Mouse (Mus musculus): ENCODE results near the gene Aim2. TPM values are rescaled to one million over a fixed set of nuclear protein-coding genes. Genes with fewer than 3 reads are reported as not detected.

The Aim2 gene
- polyA plus RNA-seq, 1 experiment: 3.2 TPM

DNA sequence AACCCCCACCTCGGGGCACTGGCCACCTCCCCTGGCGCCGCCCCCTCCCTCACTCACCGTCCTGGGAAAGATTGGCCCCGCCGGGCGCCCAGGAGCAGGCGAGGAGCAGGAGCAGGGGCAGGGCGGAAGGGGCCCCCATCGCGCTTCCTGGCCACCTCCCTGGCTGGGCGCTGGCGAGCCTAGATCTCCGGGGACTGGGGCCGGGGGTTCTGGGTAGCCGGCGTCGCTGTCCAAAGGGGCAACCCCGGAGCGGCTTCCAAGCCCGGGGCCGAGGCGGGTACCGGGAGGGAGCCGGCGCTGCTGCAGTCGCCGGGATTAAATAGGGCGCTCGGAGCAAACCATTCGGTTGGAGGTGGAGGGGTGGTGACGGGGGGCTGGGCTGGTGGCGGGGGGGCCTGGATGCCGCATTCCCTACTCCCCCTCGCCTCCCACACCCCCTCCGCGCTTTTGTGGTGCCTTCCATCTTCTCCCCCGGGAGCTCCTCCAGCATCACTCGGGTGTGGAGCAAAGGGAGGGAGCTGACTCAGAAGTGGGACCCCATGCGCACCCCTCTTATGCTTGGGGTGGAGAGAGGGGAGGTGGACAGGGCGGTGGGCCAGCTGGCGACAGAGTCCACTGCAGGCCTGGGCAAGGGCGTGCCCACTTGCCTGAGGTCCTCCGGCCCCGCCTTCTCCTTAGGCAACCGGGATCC, 16.8 kb downstream of the Aim2 start, which contains the start of gene Cadm3:
TSS of gene Cadm3 (minus strand) at position 340 of the 691 bp plus-strand sequence.
- DNase-seq (ENCODE audit: low read depth): peak; percentile 96
- TF ChIP-seq CTCF (IDR thresholded peaks at IDR 0.05; ENCODE audit: borderline replicate concordance, extremely low read depth, insufficient read depth, insufficient read length): no peak
- peak; percentile 89 for TF ChIP-seq POLR2A (IDR thresholded peaks at IDR 0.05; ENCODE audit: borderline replicate concordance, extremely low read depth, insufficient read depth, insufficient read length, poor library complexity, severe bottlenecking)

DNA sequence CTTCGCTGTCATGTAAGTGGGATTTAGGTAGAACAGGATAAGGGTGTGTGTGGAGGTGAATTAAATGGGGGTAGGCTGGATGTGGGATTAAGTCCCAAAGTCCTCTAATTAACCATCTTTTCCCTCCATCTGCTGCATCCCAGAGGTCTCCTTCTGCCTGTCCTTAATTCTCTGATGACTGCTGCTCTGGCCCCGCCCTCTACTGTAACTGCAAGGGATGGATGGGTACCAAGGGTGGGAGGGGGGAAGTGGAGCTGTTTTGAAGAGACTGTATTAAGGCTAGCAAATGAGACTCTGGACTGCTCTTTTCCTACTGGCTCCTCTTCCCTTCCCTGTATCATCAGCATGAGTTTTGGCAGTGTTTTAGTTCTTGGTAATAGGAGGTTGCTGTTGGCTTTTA, 18.9 kb downstream of the Aim2 start:
- TF ChIP-seq CTCF (IDR thresholded peaks at IDR 0.05; ENCODE audit: borderline replicate concordance, extremely low read depth, insufficient read depth, insufficient read length) (no peak), POLR2A (IDR thresholded peaks at IDR 0.05; ENCODE audit: borderline replicate concordance, extremely low read depth, insufficient read depth, insufficient read length, poor library complexity, severe bottlenecking) (no peak)
- peak; percentile 49 for DNase-seq (ENCODE audit: low read depth)

DNA sequence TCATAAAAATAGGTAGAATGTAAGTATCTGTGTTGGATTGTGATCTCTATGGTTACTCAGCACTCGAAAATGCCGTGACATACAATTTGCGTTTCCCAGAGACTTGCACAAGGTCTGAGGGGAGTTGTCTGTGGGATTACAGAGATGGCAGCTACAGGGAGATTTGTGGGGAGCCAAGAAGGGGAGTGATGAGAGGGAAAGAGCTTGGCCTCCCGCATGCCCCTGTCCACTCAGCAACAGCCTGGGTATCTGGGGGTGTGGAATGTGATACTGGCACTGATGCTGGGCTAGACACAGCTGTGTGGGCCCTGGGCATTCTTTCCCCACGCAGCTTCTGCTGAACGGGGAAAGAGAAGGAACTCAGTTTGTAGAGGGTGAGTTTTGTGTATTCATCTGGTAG, 19.8 kb downstream of the Aim2 start:
- no peak for TF ChIP-seq CTCF (IDR thresholded peaks at IDR 0.05; ENCODE audit: borderline replicate concordance, extremely low read depth, insufficient read depth, insufficient read length)
- no peak for TF ChIP-seq POLR2A (IDR thresholded peaks at IDR 0.05; ENCODE audit: borderline replicate concordance, extremely low read depth, insufficient read depth, insufficient read length, poor library complexity, severe bottlenecking)
- no peak for DNase-seq (ENCODE audit: low read depth)

DNA sequence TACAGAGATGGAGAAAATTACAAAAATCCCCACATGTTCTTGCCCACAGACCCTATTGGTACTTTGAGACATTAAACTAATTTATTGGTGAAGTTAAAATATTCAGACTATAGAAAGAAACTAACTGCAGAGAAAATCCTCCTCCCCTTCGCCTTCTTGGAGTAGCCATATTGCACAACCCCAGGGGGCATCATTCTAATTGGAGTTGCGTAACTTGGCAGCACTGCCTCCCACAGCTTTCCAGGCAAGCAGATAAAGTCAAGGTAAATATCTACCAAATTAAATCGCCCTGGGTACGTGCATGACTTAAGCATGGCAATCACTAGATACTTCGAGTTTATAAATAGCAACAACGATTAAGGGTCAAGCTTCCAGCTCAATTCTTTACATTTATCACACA, 20.9 kb downstream of the Aim2 start:
- peak; percentile 32 for DNase-seq (ENCODE audit: low read depth)
- no peak for TF ChIP-seq CTCF (IDR thresholded peaks at IDR 0.05; ENCODE audit: borderline replicate concordance, extremely low read depth, insufficient read depth, insufficient read length)
- no peak for TF ChIP-seq POLR2A (IDR thresholded peaks at IDR 0.05; ENCODE audit: borderline replicate concordance, extremely low read depth, insufficient read depth, insufficient read length, poor library complexity, severe bottlenecking)

DNA sequence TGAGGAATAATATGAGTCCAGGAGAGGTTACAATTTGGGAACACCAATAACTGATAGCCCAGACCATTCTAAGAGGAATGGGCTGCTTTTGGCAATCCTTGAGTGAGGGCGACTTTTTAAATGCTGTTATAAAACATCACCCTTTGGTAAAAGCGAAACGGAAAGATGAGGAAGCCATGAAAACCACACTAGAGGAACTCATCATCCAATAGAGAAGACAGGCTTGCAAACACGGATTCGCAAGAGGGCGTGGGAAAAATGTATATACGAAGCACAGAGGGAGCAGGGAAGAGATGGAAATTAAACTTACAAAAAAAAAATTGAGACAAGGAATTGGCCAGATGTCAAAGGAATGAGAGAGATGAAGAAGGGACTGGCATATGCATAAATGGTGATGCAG, 23.3 kb downstream of the Aim2 start:
- TF ChIP-seq CTCF (IDR thresholded peaks at IDR 0.05; ENCODE audit: borderline replicate concordance, extremely low read depth, insufficient read depth, insufficient read length) (no peak), POLR2A (IDR thresholded peaks at IDR 0.05; ENCODE audit: borderline replicate concordance, extremely low read depth, insufficient read depth, insufficient read length, poor library complexity, severe bottlenecking) (no peak)

DNA sequence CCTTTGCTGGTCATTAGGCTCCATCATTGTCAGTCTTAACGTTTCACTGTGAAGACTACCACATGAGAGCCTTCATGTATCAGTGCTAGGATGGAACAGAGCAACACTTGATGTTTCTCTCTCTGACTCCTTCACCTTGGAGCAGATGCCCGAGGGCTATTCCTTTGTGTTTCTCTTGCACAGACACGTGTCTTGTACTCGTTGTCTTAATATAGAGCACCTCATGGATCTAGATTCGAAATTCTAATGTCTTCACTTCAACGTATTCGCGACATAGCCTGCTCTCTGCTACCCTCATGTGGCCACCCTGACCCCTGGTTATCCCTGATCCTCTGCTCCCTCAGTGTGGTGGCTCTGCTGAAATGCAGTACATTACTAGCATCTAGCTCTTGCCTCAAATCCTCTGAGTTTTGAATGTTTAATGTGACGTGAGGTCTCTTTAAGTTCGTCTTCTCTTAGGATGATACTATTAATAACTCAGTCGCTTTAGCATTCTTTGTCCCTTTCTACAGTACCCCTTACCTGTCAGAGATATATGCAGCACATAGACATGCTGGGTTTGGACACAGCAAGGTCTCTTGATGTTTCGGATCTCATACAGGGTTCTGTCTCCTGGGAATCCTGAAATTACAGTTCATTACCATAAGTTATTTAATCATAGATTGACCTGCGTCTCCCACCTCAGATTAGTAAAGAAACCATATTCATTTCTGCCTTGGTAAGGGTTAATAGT, 26.9 kb downstream of the Aim2 start:
- peak; percentile 84 for DNase-seq (ENCODE audit: low read depth)
- TF ChIP-seq POLR2A (IDR thresholded peaks at IDR 0.05; ENCODE audit: borderline replicate concordance, extremely low read depth, insufficient read depth, insufficient read length, poor library complexity, severe bottlenecking) (no peak), CTCF (IDR thresholded peaks at IDR 0.05; ENCODE audit: borderline replicate concordance, extremely low read depth, insufficient read depth, insufficient read length) (peak; percentile 88)

More for the DNA sequence above, 23.3 kb downstream of the Aim2 start:
- no peak for DNase-seq (ENCODE audit: low read depth)

DNA sequence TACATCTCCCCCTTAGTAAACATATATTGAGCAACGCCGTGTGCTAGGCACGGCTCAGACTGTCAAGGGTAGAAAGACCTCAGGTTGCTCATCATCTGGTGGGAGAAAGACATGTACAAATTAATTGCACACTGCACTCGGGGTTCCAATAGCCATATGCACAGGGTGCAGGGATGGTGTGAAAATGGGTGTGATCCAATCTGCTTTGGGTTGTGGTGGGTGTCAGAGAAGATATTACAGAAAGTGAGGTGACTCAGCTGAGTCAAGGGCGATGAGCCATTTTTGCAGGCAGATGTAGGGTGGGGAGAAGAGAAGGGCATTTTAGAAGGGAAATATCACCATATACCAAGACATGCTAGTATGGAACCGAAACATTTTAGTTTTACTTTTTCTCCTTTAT, 30.8 kb downstream of the Aim2 start:
- no peak for TF ChIP-seq CTCF (IDR thresholded peaks at IDR 0.05; ENCODE audit: borderline replicate concordance, extremely low read depth, insufficient read depth, insufficient read length)
- no peak for TF ChIP-seq POLR2A (IDR thresholded peaks at IDR 0.05; ENCODE audit: borderline replicate concordance, extremely low read depth, insufficient read depth, insufficient read length, poor library complexity, severe bottlenecking)

DNA sequence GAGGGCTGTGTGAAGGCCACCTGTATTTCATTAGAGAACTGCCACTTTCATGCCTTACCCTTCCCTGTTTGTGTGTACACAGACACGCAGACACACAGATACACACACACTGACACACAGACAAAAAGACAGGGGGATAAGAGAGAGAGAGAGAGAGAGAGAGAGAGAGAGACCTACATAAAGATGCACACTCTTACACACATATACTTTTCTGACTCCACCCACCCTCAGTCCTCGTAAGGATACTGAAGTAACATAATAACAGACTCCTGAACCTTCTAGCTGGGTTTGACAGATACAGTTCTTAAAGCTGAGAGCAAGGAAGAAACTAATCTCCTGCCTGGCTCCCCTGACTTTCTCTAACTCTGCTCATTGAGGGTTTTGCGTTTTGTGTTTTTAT, 38.8 kb downstream of the Aim2 start:
- TF ChIP-seq CTCF (IDR thresholded peaks at IDR 0.05; ENCODE audit: borderline replicate concordance, extremely low read depth, insufficient read depth, insufficient read length) (no peak), POLR2A (IDR thresholded peaks at IDR 0.05; ENCODE audit: borderline replicate concordance, extremely low read depth, insufficient read depth, insufficient read length, poor library complexity, severe bottlenecking) (no peak)

More for the DNA sequence above, 30.8 kb downstream of the Aim2 start:
- peak; percentile 11 for DNase-seq (ENCODE audit: low read depth)

DNA sequence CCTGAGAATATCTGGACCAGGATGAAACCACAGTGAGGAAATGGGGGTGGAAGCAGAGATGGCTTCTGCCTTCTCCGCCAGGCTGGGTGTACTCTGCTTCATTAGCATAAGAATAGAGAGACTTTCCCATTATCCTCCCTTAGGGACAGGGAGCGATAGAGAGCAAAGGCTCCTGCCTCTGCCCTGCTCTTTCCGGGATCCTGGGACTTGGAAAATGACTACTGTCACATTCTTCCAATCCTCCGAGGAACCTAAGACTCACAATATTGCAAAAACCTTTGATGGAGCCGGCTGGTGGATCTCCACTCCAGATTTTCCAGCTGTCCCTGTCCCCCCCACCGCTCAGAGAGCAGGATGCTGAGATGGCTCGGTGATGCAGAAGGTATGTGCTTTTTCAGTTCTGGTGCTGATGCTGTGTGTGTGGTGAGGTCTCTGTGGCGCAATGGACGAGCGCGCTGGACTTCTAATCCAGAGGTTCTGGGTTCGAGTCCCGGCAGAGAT, 39.3 kb downstream of the Aim2 start:
- peak; percentile 98 for DNase-seq (ENCODE audit: low read depth)

More for the DNA sequence above, 38.8 kb downstream of the Aim2 start:
- no peak for DNase-seq (ENCODE audit: low read depth)

DNA sequence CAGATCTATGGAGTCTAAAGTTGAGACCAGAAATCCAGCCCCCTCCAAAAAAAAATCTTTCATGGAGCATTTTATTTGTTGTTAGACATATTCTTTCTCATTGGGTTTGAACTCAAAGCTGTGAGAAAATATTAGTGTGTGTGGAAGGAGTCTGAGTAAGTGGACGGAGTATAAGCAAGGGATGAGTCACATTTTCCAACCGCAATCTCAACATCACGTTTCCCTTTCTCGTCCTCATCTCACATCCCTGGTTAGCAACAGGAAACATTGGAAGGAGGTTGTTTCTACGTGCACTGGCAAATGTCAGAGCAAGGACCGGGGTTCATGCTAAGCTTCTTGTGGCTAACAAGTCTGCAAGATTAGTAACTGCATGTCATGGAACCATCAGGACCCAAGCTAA, 41.1 kb downstream of the Aim2 start:
- TF ChIP-seq CTCF (IDR thresholded peaks at IDR 0.05; ENCODE audit: borderline replicate concordance, extremely low read depth, insufficient read depth, insufficient read length): no peak
- TF ChIP-seq POLR2A (IDR thresholded peaks at IDR 0.05; ENCODE audit: borderline replicate concordance, extremely low read depth, insufficient read depth, insufficient read length, poor library complexity, severe bottlenecking): no peak
- no peak for DNase-seq (ENCODE audit: low read depth)

More for the DNA sequence above, 39.3 kb downstream of the Aim2 start:
- TF ChIP-seq CTCF (IDR thresholded peaks at IDR 0.05; ENCODE audit: borderline replicate concordance, extremely low read depth, insufficient read depth, insufficient read length) (no peak), POLR2A (IDR thresholded peaks at IDR 0.05; ENCODE audit: borderline replicate concordance, extremely low read depth, insufficient read depth, insufficient read length, poor library complexity, severe bottlenecking) (no peak)

DNA sequence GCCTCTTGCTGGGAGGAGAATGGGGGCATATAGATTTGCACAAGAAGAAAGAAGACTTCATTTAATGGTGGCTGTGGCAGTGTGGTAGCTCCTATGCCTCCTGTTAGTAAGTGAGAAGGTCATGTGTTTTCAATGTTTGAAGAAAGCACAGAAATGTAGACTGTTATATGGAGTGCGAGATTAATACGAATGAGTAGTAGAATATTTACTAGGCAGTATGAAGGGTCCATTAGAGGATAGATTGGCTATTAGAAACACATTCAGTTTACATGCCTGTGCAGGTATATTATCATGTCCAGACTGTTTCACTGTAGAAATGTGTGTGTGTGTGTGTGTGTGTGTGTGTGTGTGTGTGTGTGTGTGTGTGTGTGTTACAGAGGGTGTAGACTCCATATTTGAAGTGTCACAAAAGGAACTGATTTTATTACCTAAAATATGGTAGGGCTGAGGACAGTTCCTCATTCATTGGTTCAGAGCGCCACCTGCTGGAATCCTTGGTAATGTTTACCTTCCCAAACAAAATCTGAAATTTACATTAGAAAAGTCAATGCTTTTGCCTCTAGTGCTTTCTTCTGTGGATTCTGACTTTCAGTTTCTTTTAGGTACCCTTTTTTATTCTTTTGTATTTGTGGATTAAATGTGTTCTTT, 47.8 kb downstream of the Aim2 start:
- TF ChIP-seq POLR2A (IDR thresholded peaks at IDR 0.05; ENCODE audit: borderline replicate concordance, extremely low read depth, insufficient read depth, insufficient read length, poor library complexity, severe bottlenecking) (no peak), CTCF (IDR thresholded peaks at IDR 0.05; ENCODE audit: borderline replicate concordance, extremely low read depth, insufficient read depth, insufficient read length) (peak; percentile 65; the same call in 1 of the 2 replicates)
- peak; percentile 87 for DNase-seq (ENCODE audit: low read depth)

Data from brain, embryonic 14.5 days (tissue).